Mouse (Mus musculus): ENCODE results near the gene Nek1.

GRCm38 (mm10) chr8:61173921-61174492 lies 181.0 kb downstream of the Nek1 start:
- TF ChIP-seq CTCF (IDR thresholded peaks at IDR 0.05; ENCODE audit: low read depth, low read length) (no peak), POLR2A (IDR thresholded peaks at IDR 0.05; ENCODE audit: extremely low read depth, insufficient read depth, low read length) (no peak)
